Mouse (Mus musculus): ENCODE measurements around the gene Sgms1.

Gene Sgms1

DNA sequence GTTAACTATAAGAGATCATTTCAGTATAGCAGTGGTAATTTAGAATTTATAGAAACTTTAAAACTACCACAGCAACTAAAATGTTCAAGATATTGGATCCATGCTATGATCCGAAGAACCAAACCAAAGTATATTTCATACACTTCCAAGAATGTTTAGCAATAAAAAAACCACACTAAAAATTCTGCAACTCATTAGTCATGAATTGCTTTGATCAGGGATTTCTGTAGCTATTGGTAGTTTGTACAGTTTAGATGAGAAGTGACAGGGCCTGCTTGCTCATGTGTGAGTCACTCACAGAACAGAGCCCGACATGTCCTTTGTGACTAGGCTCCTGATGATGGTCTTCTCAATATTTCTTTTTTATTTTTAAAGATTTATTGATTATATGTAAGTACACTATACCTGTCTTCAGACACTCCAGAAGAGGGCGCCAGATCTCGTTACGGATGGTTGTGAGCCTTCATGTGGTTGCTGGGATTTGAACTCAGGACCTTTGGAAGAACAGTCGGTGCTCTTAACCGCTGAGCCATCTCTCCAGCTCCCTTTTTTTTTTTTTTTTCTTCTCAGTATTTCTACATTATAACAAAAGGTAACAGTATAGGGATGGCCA, 190.9 kb downstream of the Sgms1 start:
- no peak for DNase-seq

DNA sequence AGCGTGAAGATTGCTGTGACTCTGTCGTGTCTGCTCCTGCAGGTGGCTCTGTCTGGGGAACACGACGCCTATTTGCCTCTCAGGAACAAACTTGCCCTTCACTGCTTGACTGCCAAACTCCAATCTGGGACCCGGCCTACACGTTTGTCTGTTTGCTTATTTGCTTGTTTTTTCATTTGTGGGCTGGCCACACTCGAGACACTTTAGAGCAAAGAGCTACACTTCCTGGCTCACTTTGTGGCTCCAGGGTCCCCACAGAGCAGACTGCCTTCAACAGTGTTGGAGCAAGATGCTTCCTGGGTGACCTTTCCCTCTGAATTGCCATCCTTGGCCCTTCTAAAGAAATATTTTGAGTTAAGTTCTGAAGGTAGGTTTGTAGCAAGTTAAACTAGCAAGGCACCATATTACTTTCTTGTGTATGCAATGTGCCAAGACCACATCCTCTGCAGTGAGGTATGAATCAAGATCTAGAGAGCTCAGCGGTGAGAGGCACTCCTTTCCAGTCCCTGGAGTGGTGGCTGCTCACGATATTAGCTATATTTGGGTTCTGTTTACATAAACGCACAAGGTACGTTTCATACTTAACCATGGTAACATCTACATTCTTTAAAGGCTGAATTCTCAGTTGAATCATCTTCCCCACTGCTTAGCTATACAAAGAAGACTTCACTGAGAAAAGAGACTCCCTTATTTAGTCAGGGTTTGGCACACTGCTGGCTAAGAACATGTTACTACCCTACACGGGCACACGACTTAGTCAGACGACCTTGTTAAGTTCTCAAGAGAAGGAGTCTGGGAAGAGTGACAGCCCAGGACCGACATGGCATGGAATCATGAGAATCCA, 192.3 kb downstream of the Sgms1 start:
- DNase-seq: no peak

DNA sequence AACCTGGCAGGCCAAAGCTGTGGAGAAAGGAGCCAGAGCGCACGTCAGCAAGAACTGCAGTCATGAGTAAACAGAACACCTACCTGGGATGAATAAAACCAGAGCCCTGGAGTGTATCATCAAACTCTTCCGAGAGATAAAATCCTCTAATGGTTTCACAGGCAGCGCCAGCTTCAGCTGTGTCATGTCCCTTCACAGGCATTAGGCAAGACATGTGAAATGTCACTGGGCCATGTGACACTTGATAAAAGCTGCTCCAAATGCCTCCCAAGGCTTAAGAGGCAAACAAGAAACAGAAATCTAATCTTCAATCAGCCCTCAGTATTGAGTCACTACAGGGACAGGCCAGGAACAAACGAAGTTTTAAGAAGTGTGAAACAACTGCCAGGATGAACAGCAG, 193.3 kb downstream of the Sgms1 start:
- peak; percentile 75 for DNase-seq

DNA sequence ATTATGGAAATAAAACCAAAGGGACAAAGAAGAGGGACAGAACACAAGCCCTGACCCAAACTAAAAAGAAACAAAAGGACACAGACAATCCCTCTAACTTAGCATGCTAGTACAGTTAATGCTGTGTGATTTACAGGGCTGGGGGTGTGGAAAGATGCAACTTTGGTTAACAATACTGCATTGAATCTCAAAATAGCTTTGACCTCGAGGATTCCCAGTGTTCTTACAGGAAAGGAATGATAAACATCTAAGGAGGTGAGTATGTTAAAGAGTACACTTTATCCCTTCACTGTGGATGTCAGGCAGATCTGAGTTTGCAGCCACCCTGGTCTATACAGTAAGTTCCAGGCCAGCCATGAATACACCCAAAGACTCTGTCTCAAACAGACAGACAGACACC, 194.7 kb downstream of the Sgms1 start:
- DNase-seq: no peak

DNA sequence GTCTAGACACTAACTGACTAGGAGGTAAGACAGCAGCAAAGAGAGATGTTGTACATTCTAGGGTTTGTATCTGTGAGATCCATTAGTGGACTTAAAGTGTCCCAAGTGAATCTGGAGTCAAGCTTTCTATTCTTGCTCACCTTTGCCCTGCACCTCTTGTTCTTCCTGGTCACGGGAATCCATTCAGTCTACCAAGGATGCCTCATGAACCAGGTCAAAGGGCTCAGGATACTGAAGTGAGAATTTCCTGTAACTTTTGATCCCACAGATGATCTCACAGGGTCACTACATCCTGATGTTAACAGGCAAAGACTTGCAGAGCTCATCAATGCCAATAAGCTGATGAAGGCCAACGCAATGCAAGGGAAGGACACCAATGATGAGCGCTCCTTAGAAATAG, 195.4 kb downstream of the Sgms1 start:
- DNase-seq: no peak

DNA sequence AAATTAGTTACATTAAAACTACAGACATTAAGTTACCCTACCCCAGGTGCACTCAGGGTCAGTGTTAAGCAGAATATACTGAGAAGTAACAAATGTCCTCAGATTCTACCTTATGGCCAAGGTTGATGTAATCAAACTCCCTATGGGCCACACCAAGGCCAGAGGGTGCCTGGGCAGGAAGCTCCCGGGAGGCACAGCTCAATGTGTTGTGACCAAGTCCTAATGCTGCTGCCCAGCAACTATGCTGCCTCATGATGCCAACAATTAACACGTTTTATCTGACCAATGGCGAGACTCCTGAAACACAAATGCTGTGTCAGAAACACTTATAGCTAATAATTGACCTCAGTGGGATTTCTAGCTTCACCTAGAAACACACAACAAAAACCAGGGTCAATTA, 197.9 kb downstream of the Sgms1 start:
- DNase-seq: no peak

DNA sequence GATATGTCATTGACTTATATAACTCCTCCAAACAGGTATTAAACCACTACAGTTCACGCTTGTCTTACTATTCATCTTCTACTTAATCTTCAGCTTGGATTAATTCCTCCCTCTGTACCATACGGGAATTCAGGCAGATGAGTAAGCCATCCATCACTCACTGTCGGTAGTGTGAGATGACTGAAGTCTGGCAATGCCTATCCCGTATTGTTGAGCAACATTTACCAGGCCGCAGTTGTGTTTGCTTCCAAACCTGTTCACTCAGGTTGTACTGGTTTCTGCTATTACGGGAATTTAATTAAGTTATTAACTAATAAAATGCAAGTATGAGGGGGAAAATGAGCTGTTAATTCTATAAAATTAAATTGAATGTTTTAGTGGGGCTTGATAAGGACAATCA, 199.6 kb downstream of the Sgms1 start:
- DNase-seq: no peak

DNA sequence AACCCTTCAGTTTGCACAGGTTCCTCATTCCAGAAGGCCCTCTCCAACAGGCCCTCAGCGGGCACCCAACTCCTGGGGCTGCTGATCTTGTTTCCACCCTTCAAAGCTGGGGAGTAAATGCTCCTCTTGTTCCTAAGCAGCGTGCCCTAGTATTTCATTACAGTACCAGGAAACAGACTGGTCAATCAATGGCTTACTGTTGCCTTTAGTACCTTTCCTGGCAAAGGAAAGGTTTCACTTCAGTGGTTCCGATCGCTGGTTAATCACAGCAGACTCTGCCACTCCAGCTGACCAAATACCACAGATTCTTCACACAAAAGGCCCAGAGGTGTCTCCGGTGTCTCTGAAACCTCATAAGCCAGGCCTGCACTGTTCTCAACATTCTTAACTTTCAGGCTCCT, 200.5 kb downstream of the Sgms1 start:
- no peak for DNase-seq

DNA sequence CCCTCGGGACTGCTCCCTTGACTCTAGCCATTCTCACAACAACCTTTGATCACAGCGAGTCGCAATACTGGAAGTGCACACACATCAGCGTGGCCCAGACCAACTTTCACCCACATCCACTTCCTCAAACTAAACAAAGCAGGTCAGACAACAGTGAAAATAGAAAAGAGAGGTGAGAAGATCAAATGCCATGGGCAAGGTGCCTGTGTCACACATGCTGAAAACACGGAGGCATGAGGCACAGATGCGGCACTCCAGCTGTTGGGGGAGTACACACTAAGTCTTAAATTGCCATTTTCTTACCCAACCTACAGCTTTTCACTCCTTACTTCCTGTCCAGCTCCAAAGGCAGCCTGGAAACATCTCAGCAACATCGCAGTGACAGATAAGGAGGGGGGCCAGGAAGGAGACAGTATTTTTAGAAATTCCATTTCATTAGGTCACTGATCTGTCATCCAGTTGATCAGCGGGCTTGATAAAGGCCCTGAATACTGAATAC, 202.9 kb downstream of the Sgms1 start:
- peak; percentile 63 for DNase-seq

DNA sequence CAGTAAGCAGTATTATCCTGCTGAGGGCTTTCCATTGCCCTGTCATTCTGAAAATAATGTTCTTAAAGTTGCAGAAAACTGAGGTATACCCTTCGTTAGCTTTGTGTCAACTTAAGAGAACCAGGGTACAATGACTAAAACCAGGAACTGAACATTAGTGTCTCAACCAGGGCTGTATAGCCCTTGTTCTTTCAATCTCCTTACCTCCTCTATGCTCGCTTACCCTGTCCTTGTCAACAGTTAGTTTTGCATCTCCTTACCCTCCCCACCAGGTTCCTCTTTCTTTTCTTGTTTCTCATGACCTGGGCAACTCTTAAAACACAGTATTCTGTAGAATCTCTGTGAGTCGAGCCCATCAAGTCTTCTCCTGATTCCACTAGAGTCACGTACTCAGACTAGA, 206.5 kb downstream of the Sgms1 start:
- no peak for DNase-seq

DNA sequence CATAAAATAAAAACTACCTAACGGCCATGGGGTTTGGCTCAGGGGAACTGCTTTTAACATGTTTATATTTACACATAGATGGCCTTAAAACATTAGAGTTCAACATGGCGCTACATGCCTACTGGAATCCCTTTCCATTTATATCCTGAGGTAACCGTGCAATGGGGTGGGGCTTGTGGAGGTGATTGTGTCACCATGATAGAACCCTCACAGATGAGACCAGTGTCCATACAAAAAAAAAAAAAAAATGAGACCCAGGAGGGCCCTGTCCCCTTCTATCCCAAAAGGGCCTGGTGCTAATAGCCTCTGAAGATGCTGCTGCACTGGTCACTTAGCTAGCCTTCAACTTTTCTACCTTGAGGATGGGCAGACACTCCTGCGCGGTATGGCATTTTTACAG, 207.0 kb downstream of the Sgms1 start:
- DNase-seq: no peak

DNA sequence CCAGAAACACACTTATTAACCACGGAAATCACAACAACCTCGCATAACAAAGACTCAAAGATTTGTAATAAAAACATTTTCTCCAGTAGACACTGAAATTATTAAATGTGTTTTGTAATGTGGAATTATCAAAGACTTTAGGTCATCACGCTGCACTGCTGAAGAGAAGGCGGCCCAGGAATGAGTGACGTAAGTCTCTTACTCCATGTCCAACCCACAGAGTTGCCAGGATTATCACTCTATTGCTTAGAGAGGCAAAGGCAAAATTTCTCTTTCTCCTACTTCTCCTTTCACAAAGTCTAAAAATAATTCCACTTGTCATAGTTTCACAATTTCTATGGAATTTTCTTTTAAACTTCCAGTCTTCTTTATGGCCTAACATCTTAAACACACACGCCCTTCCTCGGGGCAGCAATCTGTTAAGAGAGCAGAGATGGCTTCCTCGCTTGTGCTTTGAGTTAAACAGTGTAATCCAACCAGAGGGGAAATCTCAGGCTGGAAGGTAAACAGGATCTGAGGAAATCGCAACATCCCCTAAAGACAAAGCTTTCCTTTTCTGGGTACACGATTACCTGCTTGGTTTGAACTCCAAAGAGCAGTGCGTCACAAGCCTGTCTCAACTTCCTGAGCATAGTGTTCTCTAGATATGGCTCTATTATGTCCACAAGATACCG, 207.7 kb downstream of the Sgms1 start:
- DNase-seq: peak; percentile 67

DNA sequence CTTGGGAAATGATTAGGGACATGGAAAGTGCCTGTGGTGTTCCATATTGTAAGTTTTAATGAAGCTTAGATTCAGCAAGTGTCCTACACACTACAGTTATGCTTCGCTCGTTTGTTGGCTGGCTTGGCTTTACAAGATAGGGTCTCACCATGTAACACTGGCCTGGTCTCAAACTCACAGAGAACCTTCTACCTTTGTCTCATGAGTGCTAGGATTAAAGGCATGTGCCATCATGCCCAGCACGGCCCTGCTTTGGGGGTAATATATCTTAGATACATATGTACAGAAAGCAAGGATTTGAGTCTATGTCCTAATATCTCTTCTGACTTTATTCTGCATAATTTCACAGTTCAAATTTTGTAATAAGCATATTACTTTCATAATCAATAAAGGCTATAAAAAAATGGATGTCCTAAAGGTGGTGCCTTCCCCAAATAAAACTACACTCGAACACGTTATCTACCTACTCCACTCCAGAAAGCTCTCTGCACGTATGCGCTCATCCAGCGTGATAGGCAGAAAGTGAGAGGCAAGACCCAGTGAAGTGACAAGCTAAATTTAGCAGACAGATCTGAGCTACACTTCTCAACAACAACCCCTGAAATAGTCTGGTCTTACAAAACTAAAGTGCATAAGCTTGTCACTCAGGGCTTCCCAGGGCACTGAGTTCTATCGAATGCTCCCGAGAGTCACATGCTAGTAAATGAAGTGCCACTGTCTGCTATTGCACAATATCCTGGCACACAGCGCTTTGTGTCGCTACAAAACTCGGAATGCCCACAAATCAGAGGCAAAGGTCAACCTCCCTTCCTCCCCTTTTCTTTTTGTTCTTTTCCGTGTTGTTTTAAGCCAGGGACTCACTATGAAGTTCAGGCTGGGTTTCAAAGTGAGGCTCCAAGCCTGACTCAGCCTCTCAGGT, 208.5 kb downstream of the Sgms1 start:
- peak; percentile 83 for DNase-seq

DNA sequence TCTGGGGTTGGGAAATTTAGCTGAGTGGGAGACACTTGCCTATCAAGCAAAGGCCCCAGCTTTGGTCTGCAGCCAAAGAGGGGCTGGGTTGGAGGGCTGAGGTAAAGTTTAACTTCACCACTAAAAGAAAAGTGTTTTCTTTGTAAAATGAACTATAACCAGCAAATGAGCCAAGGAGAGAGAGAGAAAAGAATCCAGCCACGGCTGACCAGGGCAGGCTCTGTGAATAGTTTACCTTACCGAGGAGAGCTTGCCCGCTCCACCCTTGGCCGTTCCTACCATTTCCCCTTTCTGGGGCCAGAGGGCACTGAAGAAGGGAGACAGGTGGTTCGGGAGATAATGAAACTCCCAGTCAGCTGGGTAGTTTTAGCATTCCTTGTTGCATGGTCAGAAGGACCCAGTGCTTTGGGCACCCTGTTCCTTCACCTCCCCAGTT, 209.5 kb downstream of the Sgms1 start:
- DNase-seq: peak; percentile 41

DNA sequence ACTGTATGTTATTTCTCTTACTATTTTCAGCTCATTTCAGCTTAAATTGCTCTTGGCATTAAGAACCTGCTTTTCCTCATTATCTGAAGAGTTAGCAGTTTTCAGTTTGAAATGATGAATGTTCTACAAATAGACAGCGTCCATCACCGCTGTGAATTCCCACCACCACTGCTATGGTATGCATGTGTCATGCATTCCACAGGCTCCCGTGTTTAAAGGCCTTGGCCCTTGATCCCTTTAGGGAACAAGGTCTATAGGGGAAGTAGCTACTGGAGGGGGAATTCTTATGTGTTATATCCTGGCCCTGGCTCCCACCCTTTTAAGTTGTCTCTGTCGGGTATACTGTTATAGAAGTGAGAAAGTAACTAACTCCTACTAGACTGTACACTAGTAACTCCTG, 210.0 kb downstream of the Sgms1 start:
- no peak for DNase-seq

DNA sequence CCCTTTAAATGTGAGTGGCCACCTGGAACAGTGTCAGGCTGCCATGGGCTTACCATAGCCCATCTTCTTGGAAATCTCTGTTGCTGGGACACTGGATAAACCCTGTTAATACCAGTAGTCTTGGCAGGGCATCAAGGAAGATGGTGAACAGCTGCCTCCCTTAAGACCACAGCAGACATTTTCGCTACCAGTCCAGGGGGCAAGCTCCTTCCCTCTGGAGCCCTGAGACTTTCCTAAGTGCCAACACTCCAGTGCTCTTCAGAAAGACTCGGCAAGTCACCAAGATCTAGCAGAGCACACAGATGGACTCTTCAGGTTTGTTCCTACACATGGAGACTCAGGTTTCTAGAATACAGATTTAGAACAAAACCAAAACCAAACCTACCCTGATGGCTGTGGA, 211.4 kb downstream of the Sgms1 start:
- no peak for DNase-seq

DNA sequence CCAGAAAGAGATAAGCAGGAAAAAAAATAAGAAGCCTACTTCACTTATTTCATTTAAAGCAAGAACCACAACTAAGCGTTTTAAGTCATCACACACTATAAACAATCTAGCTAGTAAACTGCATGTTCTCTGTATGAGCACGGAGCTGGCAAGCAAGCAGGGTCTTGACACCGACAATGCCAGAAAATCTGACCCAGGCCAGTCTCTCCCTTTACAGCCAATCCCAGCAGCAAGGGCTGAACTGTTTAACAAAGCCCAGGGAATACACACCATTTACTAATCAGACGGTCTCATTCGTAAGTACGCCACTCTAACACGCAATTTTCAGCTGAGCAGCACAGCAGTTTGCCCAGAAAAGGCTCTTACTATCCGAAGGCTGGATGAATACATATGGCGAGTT, 213.1 kb downstream of the Sgms1 start:
- DNase-seq: peak; percentile 62

DNA sequence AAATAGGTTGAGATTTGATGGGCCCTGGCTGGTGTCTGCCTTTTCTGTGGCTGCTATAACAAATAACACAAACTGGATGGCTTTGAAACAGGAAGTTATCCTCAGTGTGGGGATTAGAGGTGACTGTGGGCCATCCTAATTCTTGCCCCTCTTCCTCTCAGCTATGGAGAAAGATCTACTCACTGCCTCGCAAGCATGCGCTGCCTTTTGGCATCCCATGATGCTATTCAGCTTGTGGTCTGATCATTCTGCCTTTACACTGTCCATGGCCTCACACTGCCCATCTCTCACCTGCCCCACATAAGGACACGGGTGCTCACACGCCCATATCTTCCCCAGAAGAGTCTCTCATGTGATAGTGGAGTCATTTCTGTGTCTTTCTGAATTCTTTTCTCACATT, 213.5 kb downstream of the Sgms1 start:
- DNase-seq: no peak

DNA sequence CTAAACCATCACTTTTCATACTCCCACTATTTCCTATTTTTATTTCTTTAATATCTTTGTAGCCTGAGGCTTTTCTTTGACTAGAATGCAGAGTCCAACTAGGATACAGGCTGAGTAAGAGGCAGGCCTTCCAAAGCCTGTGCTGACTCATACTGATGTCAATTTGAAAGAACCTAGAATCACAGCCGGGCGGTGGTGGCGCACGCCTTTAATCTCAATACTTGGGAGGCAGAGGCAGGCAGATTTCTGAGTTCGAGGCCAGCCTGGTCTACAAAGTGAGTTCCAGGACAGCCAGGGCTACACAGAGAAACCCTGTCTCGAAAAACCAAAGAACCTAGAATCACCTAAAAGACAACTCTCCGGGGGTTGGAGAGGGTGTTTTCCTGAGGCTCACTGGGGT, 214.5 kb downstream of the Sgms1 start:
- no peak for DNase-seq

DNA sequence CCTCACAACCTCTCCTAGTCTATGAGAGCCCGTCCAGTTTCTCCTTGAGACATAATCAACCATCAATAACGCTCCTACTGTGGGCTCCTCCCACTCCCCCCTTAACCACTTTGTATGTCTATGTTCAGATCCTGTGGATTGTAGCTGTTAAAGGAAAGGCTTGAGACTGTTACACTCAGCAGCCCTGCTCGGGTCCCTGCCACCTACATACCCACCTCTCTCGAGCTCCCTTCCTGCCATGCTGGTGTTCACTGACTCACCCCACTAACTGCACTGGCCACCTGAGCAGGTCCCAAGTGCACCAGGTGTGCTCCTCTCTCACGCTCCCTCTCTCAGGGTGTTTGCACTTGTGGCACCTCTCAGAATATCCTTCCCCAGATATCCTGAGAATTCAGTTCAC, 215.0 kb downstream of the Sgms1 start:
- no peak for DNase-seq

DNA sequence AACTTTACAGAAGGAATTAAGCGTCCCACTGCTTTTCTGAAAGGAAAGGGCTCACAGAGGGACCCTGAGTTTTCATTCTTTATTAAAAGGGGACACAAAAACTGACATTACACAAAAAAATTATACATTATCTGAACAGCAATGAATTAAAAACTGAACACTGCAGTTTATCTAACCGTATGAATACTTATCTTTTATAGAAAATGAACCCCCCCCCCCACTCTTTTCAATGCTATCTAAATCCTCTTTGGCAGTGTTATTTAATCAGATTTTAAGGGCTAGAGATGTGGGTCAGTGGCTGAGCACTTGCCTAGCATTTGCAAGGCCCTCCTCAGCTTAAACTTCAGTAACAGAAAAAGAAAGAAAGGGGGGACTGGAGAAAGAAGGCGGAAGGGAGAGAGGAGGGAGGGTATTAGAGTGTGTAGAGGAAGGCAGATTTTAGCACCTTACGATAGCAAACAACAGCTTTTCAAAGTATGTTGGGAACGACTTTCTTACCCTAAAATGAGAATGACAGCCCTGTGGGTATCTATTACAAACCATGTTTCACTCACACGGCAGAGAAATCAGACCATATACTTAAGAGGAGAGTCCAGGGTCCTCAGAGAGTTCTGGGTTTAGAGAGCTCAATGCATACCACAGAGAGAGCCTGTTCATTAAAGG, 215.9 kb downstream of the Sgms1 start:
- no peak for DNase-seq

DNA sequence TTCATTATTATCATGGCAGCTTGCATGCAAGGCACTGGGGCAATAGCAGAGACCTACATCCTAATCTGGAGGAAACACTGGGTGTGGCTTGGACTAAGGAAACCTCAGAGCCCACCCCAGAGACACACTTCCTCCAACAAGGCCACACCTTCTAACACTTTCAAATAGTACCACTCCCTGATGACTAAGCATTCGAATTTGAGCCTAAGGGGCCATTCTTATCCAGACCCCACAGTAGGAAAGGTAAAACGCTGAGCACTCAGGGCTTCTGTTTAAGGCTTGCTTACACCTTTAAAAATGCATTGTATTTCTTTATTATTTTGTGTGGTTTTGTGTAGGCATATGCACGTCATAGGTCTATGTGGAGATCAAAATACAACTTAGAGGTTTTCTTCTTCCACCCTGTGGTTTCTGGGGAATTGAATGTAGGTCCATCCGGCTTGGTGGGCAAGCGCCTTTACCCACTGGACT, 217.0 kb downstream of the Sgms1 start:
- DNase-seq: peak; percentile 49

Data from lung, postnatal 10 days (tissue).